Mouse (Mus musculus) midbrain, postnatal 0 days (tissue): Measurements from ENCODE around the gene Gna15. TPM values are rescaled to one million over a fixed set of nuclear protein-coding genes. Genes with fewer than 3 reads are reported as not detected.

Experiments
- ATAC-seq: fragments of 200-750 bp; cut with Nextera tagmentation; 2 replicates; pipeline ENCODE4 v1.8.0; 2017; ENCODE audit warnings: moderate number of reproducible peaks, mild to moderate bottlenecking, moderate TSS enrichment, moderate library complexity; ENCODE audit not compliant: low FRiP score
- DNase-seq: peaks from one replicate; pipeline ENCODE4 v3.0.0-alpha.2; 2015; ENCODE audit warnings: low spot score
- H3K27ac ChIP-seq: fragments of 300-500 bp; sonication (generic); 2 replicates; pipeline ENCODE4 v1.5.1; 2014; ENCODE audit warnings: low read depth, mild to moderate bottlenecking, low read length, mixed read lengths
- H3K27me3 ChIP-seq: fragments of 300-500 bp; sonication (generic); 2 replicates; pipeline ENCODE4 v1.6.1; 2014; ENCODE audit warnings: low read length, control low read depth, mixed read lengths; ENCODE audit not compliant: insufficient read depth
- H3K36me3 ChIP-seq: fragments of 300-500 bp; sonication (generic); 2 replicates; pipeline ENCODE4 v1.6.1; 2014; ENCODE audit warnings: low read length, control low read depth, mixed read lengths; ENCODE audit not compliant: insufficient read depth
- H3K4me1 ChIP-seq: fragments of 300-500 bp; sonication (generic); 2 replicates; pipeline ENCODE4 v1.6.1; 2014; ENCODE audit warnings: mild to moderate bottlenecking, control low read depth, antibody characterized with exemption, low read length, mixed read lengths; ENCODE audit not compliant: insufficient read depth
- H3K4me2 ChIP-seq: fragments of 300-500 bp; sonication (generic); 2 replicates; pipeline ENCODE4 v1.6.1; 2014; ENCODE audit warnings: low read depth, mild to moderate bottlenecking, low read length, mixed read lengths; ENCODE audit not compliant: poor library complexity, severe bottlenecking
- H3K4me3 ChIP-seq: fragments of 300-500 bp; sonication (generic); 2 replicates; pipeline ENCODE4 v1.5.1; 2014; ENCODE audit warnings: low read depth, mild to moderate bottlenecking, low read length, moderate library complexity
- H3K9ac ChIP-seq: fragments of 300-500 bp; sonication (generic); replicated peaks from 2 replicates; pipeline ENCODE4 v1.6.1; 2014; ENCODE audit warnings: mild to moderate bottlenecking, low read length, moderate library complexity, mixed read lengths; ENCODE audit not compliant: poor library complexity, severe bottlenecking
- H3K9me3 ChIP-seq: fragments of 300-500 bp; sonication (generic); 2 replicates; pipeline ENCODE4 v1.6.1; 2016; ENCODE audit warnings: low read length, control low read depth
- CTCF ChIP-seq: IDR thresholded peaks from 2 replicates; pipeline ENCODE4 v1.5.1; 2016; ENCODE audit warnings: antibody characterized with exemption, mild to moderate bottlenecking
- WGBS: fragments of 180-500 bp; shearing (Covaris S2); extraction: QIAGEN DNeasy Blood & Tissue Kit; methylation state at CpG from one replicate; pipeline ENCODE4 v1.1.7; 2014; 5-methylcytosine and 5-hydroxymethylcytosine counted together
- polyA plus RNA-seq: library from polyadenylated mRNA; unstranded; fragments of >200 nt; fragmentation: Nextera tagmentation; extraction: Ambion mirVana; gene quantifications from 2 replicates; pipeline ENCODE4 v1.2.1, GENCODE M21; 2015
- total RNA-seq: library from RNA; depleted of rRNA; stranded (reverse); fragments of >200 nt; gene quantifications from 2 replicates; pipeline ENCODE4 v1.2.3, GENCODE M21; 2014

Gna15 gene
- total and polyA plus RNA-seq, 2 experiments from 2014 or later, result 1.2 to 2.1 TPM

DNA sequence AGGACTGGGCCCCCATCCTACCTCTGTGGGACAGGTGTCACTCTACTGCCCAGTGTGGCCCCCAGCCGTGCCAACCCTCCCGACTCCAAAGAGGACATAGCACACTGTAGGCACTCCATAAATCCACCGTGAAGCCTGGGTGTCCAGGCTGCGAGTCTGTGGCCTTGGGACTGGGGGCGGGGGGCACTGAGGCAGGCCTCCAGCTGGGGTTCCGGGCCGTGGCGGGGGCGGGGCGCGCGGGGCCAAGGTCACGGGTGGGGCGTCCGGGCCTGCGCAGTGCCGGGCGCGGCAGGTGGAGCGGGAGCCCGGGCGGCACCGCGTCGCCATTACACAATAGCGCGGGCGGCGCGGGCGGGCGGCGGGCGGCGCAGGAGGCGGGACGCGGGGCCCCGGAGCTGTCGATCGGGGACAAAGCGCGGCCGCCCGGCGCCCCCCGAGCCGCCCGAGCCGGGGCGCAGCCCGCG lies 35.2 kb upstream of the Gna15 start, which contains the start of gene Aes:
Gene Aes, plus strand, starts transcription at position 326 of the 464 bp plus-strand sequence.
- WGBS, result 0% methylated on average over 17 of the region's 53 CpGs
- Histone ChIP-seq H3K27me3 (no peaks in the 10 kb centered on the region), H3K9ac (peak within 1 kb of the TSS; percentile 94), H3K36me3 (peaks cover under 1% of the 10 kb centered on the region; the same call in 1 of the 2 replicates), H3K4me2 (peak within 1 kb of the TSS; percentile 95), H3K9me3 (no peaks in the 10 kb centered on the region), H3K27ac (peak within 1 kb of the TSS; percentile 83), H3K4me3 (peak within 1 kb of the TSS; percentile 75), H3K4me1 (peaks cover 6% of the 10 kb centered on the region; the same call in 1 of the 2 replicates)
- TF ChIP-seq CTCF, result no peak
- DNase-seq (peak; percentile 55), ATAC-seq (peak; percentile 52)

DNA sequence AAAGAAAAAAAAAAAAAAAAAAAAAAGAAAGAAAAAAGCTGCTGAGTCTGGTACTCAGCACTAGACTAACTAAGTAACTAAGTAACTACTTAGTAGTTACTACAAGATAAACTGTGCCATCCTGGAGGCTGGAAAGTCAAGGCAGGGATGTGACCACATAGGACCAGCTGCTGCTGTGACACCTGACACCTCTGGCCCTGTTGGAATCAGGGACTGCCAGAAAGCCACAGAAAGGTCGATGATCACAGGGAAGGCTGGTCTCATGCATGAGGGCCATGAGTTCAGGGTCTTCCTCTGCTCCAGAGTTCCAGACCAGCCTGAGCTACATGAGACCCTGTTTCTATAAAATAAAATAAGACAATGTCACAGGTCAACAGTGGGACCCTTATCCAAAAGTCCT lies 33.5 kb upstream of the Gna15 start:
- H3K9me3 ChIP-seq, result no peaks in the 10 kb centered on the region
- no peaks in the 10 kb centered on the region for H3K27me3 ChIP-seq
- H3K4me3 ChIP-seq, result no peak overlapping the region
- DNase-seq, result no peak
- peaks cover 6% of the 10 kb centered on the region; the same call in 1 of the 2 replicates for H3K4me1 ChIP-seq
- no peak for ATAC-seq
- 50% methylated on average over 1 of the region's 1 CpGs for WGBS
- TF ChIP-seq CTCF, result no peak
- no peak overlapping the region for H3K9ac ChIP-seq
- no peak overlapping the region for H3K27ac ChIP-seq
- no peak overlapping the region for H3K4me2 ChIP-seq
- no peaks in the 10 kb centered on the region for H3K36me3 ChIP-seq

DNA sequence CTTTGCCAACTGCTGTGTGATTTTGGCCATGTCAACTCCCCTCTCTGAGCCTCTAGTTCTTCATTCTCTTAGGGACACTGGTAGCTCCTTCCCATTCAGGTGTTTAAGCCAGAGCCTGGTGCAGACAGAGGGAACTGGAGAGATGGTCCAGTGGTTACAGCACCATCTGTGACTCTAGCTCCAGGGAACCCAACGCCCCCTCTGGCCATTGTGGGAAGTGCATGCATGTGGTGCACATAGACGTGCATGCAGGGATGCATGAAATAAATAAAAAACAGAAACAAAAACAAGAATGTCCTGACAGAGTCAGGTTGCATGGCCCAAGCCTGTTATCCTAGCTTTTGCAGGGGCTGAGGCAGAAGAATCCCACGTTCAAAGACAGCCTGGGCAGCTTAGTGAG lies 32.3 kb upstream of the Gna15 start:
- Histone ChIP-seq H3K4me3 (no peak overlapping the region), H3K27me3 (no peaks in the 10 kb centered on the region), H3K4me2 (no peak overlapping the region), H3K9ac (no peak overlapping the region), H3K9me3 (no peaks in the 10 kb centered on the region), H3K36me3 (no peaks in the 10 kb centered on the region), H3K4me1 (peaks cover 11% of the 10 kb centered on the region; the same call in 1 of the 2 replicates), H3K27ac (no peak overlapping the region)
- TF ChIP-seq CTCF, result peak; percentile 65
- no peak for ATAC-seq
- WGBS, result 77% methylated on average over 3 of the region's 3 CpGs
- DNase-seq, result no peak

DNA sequence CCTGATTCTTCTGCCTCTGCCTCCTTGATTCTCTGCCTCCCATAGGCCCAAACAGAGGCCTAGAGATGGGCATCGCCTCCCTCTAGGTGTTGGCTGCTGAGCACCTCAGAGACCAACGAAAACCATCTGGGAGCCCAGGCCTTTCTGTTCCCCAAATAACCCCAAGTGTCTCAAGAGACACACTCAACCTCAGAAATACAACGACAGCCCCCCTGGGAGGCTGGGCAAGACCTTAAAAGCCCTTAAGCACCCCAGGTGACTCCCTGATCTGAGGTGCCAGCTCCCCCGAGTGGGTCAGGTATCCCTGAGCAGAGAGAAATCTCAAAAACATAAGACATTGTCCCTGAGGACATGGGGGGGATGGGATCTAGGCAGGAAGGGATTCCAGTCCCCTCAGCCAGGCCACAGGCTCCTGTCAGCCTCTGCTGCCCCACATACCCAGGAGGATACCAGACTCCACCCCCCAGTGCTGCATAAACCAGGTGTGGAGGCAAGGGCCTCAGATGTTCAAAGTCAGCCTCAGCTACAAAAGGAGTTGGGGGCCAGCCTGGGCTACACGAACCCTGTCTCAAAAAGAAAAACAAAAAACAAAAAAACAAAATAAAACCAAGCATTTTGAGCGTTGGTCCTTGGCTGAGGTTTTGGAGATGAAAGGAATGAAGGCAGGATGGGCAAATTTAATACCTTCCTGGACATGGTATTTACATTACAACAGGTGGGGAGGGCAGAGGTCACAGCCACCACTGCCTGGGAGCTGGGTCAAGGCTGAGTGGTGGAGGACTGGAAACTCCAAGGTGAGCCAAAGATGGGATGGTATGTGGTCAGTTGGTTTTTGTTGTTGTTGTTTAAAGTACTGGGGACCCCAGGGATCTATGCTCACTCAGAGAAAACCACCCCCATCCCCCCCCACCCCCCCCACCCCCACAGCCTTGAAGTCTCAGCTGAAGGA lies 30.1 kb upstream of the Gna15 start:
- WGBS, result 89% methylated on average over 6 of the region's 6 CpGs
- no peak for ATAC-seq

DNA sequence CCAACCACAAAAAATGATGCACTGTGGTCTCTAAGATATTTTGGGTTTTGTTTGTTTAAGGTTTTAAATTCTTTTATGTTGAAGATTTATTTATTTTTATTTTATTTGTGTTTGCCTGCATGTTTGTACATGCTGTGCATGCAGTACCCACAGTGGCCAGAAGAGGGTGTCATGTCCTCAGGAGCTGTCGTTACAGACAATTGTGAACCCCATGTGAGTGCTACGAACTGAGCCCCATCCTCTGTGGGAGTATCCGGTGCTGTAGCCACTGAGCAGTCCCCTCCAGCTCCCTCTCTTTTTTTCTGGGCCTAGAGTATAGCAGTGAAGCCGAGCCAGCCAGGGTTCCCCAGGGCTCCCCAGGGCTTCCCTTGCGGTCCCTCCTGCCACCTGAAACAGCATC lies 29.2 kb upstream of the Gna15 start:
- Histone ChIP-seq H3K27me3 (no peaks in the 10 kb centered on the region), H3K4me1 (0 out of 2 replicates have a peak, but pooled peaks cover 5% of the 10 kb centered on the region), H3K9me3 (no peaks in the 10 kb centered on the region), H3K9ac (no peak overlapping the region), H3K4me2 (no peak overlapping the region), H3K36me3 (no peaks in the 10 kb centered on the region), H3K4me3 (no peak overlapping the region), H3K27ac (no peak overlapping the region)
- 88% methylated on average over 5 of the region's 5 CpGs for WGBS
- ATAC-seq (no peak), DNase-seq (no peak)
- TF ChIP-seq CTCF, result peak; percentile 68

More for the DNA sequence above, 30.1 kb upstream of the Gna15 start:
- H3K27me3 ChIP-seq, result no peaks in the 10 kb centered on the region
- H3K9ac ChIP-seq, result no peak overlapping the region
- 0 out of 2 replicates have a peak, but pooled peaks cover 5% of the 10 kb centered on the region for H3K4me1 ChIP-seq
- no peak for DNase-seq
- no peaks in the 10 kb centered on the region for H3K36me3 ChIP-seq
- H3K4me3 ChIP-seq, result no peak overlapping the region
- no peaks in the 10 kb centered on the region for H3K9me3 ChIP-seq
- H3K4me2 ChIP-seq, result no peak overlapping the region
- TF ChIP-seq CTCF, result no peak
- no peak overlapping the region for H3K27ac ChIP-seq
